Mouse (Mus musculus): ENCODE results near the gene Fbxl16.

- TF ChIP-seq CTCF (IDR thresholded peaks at IDR 0.05; ENCODE audit: low read depth) (no peak), EP300 (optimal IDR thresholded peaks at IDR 0.05) (no peak)
These were observed 857 bp upstream of the Fbxl16 start for GRCm38 (mm10) chr17:25808028-25808427.

Measured in stomach, postnatal 0 days (tissue).